ENCODE assay signal across 8 mouse cellular contexts in the genomic region with DNA sequence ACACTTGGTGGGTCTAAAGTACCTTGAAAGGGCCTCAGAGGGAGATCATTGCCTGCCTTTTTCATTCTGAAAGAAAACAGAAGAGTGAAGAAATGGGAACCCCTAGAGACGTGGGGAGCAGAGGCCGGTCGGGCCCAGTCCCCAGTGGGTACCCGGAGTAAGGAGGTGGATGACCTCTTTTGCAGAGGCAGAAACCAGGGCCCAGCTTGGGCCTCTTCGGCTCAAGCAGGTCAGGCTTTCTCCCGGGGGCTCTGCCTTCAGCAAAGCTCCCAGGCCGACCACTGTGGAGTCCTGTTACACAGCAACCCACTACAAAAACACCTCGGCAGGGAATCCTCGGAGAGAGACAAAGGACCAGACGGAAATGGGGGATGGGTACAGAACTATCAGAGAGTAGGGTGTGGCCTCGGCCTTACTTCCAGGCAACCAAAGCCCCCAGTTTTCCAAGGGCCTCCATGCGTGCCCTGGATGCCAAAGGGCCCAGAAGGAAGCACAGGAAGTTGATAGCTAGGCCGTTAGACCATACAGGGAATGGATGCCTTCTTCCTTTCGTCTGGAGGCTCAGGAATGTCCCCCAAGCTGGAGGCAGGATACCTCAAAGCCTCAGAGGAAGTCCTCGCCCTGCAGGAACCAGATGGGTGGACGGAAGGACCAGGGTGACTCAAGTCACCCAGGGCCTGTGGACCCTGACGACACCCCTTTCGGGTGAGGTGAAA. TPM values are rescaled to one million over a fixed set of nuclear protein-coding genes. Genes with fewer than 3 reads are reported as not detected.
DNase-seq lines count a peak whose midpoint lies in the region; ATAC-seq and TF ChIP-seq lines count a peak whose summit lies in the region.

No protein-coding gene starts in this region.

- DNase-seq in left cerebral cortex, postnatal 4 days = peak; percentile 45
- DNase-seq in left cerebral cortex, postnatal 14 days (ENCODE audit: low spot score in 2 of 2) = no peak
- peak; percentile 77 for DNase-seq in intestine, embryonic 14.5 days (ENCODE audit: low spot score)
- no peak for DNase-seq in thymus, postnatal 10 days (ENCODE audit: low spot score in 2 of 2)
- DNase-seq in urinary bladder, adult 18-20 months (ENCODE audit: low spot score in 2 of 2) = no peak

- peaks cover 49% of the 10 kb centered on the region for H3K4me1 ChIP-seq in forebrain, embryonic 16.5 days (replicated peaks; ENCODE audit: control insufficient read depth, insufficient read depth, low read length)
- H3K4me1 ChIP-seq in intestine, embryonic 14.5 days (replicated peaks; ENCODE audit: control insufficient read depth, insufficient read depth, low read length) = peaks cover 47% of the 10 kb centered on the region
- H3K4me1 ChIP-seq in liver, embryonic 16.5 days (ENCODE audit: control insufficient read depth, low read depth, low read length) = peaks cover under 1% of the 10 kb centered on the region; the same call in 1 of the 2 replicates
- H3K4me1 ChIP-seq in olfactory bulb, adult 2 months (ENCODE audit: control insufficient read depth, insufficient read depth, low read length) = peaks cover 45% of the 10 kb centered on the region

- ATAC-seq in forebrain, embryonic 16.5 days = peak; percentile 13
- ATAC-seq in intestine, embryonic 14.5 days (replicated peaks; ENCODE audit: low FRiP score, low TSS enrichment, low read depth) = peak; percentile 2; the same call in 1 of the 2 replicates
- no peak for ATAC-seq in liver, embryonic 16.5 days (ENCODE audit: low read depth)

- H3K36me3 ChIP-seq in forebrain, embryonic 16.5 days (ENCODE audit: control insufficient read depth, insufficient read depth) = no peaks in the 10 kb centered on the region
- peaks cover 29% of the 10 kb centered on the region for H3K36me3 ChIP-seq in intestine, embryonic 14.5 days (ENCODE audit: control insufficient read depth, insufficient read depth, low read length)
- no peaks in the 10 kb centered on the region; the same call in 1 of the 2 replicates for H3K36me3 ChIP-seq in liver, embryonic 16.5 days (ENCODE audit: control insufficient read depth, insufficient read depth)

- peak overlapping the region; percentile 46 for H3K4me3 ChIP-seq in forebrain, embryonic 16.5 days (replicated peaks; ENCODE audit: low read length)
- peak overlapping the region; percentile 67 for H3K4me3 ChIP-seq in intestine, embryonic 14.5 days (ENCODE audit: low read depth, low read length)
- H3K4me3 ChIP-seq in liver, embryonic 16.5 days (ENCODE audit: low read depth, low read length) = peak overlapping the region; percentile 52
- H3K4me3 ChIP-seq in olfactory bulb, adult 2 months (ENCODE audit: insufficient read depth, low read depth, low read length) = peak overlapping the region; percentile 40

- peak overlapping the region; percentile 59 for H3K9ac ChIP-seq in forebrain, embryonic 16.5 days (replicated peaks; ENCODE audit: low read depth, low read length)
- H3K9ac ChIP-seq in intestine, embryonic 14.5 days (ENCODE audit: low read length) = peak overlapping the region; percentile 89
- peak overlapping the region; percentile 46 for H3K9ac ChIP-seq in liver, embryonic 16.5 days (ENCODE audit: low read depth, low read length)

- H3K9me3 ChIP-seq in forebrain, embryonic 16.5 days (ENCODE audit: control insufficient read depth, low read length) = no peaks in the 10 kb centered on the region
- no peaks in the 10 kb centered on the region for H3K9me3 ChIP-seq in intestine, embryonic 14.5 days (ENCODE audit: control insufficient read depth, low read length)
- H3K9me3 ChIP-seq in liver, embryonic 16.5 days (replicated peaks; ENCODE audit: control insufficient read depth, low read length) = no peaks in the 10 kb centered on the region

- intact Hi-C loops in left cerebral cortex, postnatal 4 days (cut with DNase I) = no loop called here
- intact Hi-C loops in left cerebral cortex, postnatal 14 days (cut with DNase I) = no loop called here

- 4% methylated on average over 18 of the region's 18 CpGs for WGBS in forebrain, embryonic 16.5 days
- 1% methylated on average over 18 of the region's 18 CpGs for WGBS in intestine, embryonic 14.5 days
- WGBS in liver, embryonic 16.5 days (ENCODE audit: insufficient replicate concordance) = 20% methylated on average over 18 of the region's 18 CpGs
- WGBS in olfactory bulb, adult 2 months = 63% methylated on average over 18 of the region's 18 CpGs

- TF ChIP-seq CTCF in olfactory bulb, adult 2 months (IDR thresholded peaks at IDR 0.05; ENCODE audit: insufficient read depth, low read depth, low read length) = no peak

- H3K4me2 ChIP-seq in forebrain, embryonic 16.5 days (ENCODE audit: low read length) = peak overlapping the region; percentile 63
- H3K4me2 ChIP-seq in intestine, embryonic 14.5 days (ENCODE audit: low read length) = peak overlapping the region; percentile 86
- peak overlapping the region; percentile 49 for H3K4me2 ChIP-seq in liver, embryonic 16.5 days (ENCODE audit: low read depth, low read length)

- H3K27me3 ChIP-seq in forebrain, embryonic 16.5 days (replicated peaks; ENCODE audit: control insufficient read depth, insufficient read depth, low read length) = no peaks in the 10 kb centered on the region
- H3K27me3 ChIP-seq in intestine, embryonic 14.5 days (replicated peaks; ENCODE audit: control insufficient read depth, insufficient read depth, low read length) = no peaks in the 10 kb centered on the region
- peaks cover 8% of the 10 kb centered on the region for H3K27me3 ChIP-seq in liver, embryonic 16.5 days (ENCODE audit: control insufficient read depth, insufficient read depth, low read depth, low read length)

- no peak for TF ChIP-seq POLR2A in olfactory bulb, adult 2 months (IDR thresholded peaks at IDR 0.05; ENCODE audit: insufficient read depth, low read depth, low read length)

- H3K27ac ChIP-seq in forebrain, embryonic 16.5 days (ENCODE audit: low read length) = peak overlapping the region; percentile 80
- peak overlapping the region; percentile 88 for H3K27ac ChIP-seq in intestine, embryonic 14.5 days (ENCODE audit: low read depth)
- no peak overlapping the region for H3K27ac ChIP-seq in liver, embryonic 16.5 days (ENCODE audit: low read length)
- H3K27ac ChIP-seq in olfactory bulb, adult 2 months (ENCODE audit: insufficient read depth, low read depth, low read length) = 0 out of 2 replicates have a peak overlapping the region, but pooled peaks have one; percentile 24

RNA-seq across cellular contexts. Expression of a gene that starts 1.1 kb away (rescaled TPM):
- total RNA-seq in left cerebral cortex, postnatal 4 days (2021) = 10 to 100 TPM; 63.7 to 65.6 TPM
- 10 to 100 TPM; 49.7 to 52.2 TPM for total RNA-seq in left cerebral cortex, postnatal 14 days (2021)
- polyA plus RNA-seq in forebrain, embryonic 16.5 days (2015; fragmentation: Nextera tagmentation; extraction: Ambion mirVana) = 201 and 257 TPM in 2 replicates
- 417 and 502 TPM in 2 replicates for polyA plus RNA-seq in intestine, embryonic 14.5 days (2014; fragmentation: Nextera tagmentation; extraction: Ambion mirVana)
- polyA plus RNA-seq in liver, embryonic 16.5 days (2015; fragmentation: Nextera tagmentation; extraction: Ambion mirVana) = 68.7 and 72.1 TPM in 2 replicates
- polyA plus RNA-seq in olfactory bulb, adult 2 months (2012; ENCODE audit: insufficient read depth, insufficient read length, low replicate concordance, missing spikeins) = not detected in 2 replicates

RNA-seq across cellular contexts. Expression of a gene that starts 29.3 kb away (rescaled TPM):
- 10 to 100 TPM; 54.4 to 63.0 TPM for total RNA-seq in left cerebral cortex, postnatal 4 days (2021)
- total RNA-seq in left cerebral cortex, postnatal 14 days (2021) = 10 to 100 TPM; 40.7 to 47.5 TPM
- 45.2 and 48.0 TPM in 2 replicates for polyA plus RNA-seq in forebrain, embryonic 16.5 days (2015; fragmentation: Nextera tagmentation; extraction: Ambion mirVana)
- polyA plus RNA-seq in intestine, embryonic 14.5 days (2014; fragmentation: Nextera tagmentation; extraction: Ambion mirVana) = 18.6 and 23.4 TPM in 2 replicates
- 1.5 and 2.1 TPM in 2 replicates for polyA plus RNA-seq in liver, embryonic 16.5 days (2015; fragmentation: Nextera tagmentation; extraction: Ambion mirVana)
- not detected in 2 replicates for polyA plus RNA-seq in olfactory bulb, adult 2 months (2012; ENCODE audit: insufficient read depth, insufficient read length, low replicate concordance, missing spikeins)

Comparison
In these comparisons a context has a peak if more than half of its experiments do, and no peak if none do; other contexts are left out.
1. DNase-seq: peak in left cerebral cortex, postnatal 4 days (single experiment) and intestine, embryonic 14.5 days (single experiment); none in left cerebral cortex, postnatal 14 days (0 of 2), thymus, postnatal 10 days (0 of 2) and urinary bladder, adult 18-20 months (0 of 2).
2. Peak in every context shown above with its lines, with median percentiles within 50 percentile points of each other: H3K4me2 ChIP-seq, H3K4me3 ChIP-seq and H3K9ac ChIP-seq.